Mouse (Mus musculus) stomach, embryonic 16.5 days (tissue): Measurements from ENCODE around the gene Tgfbi. TPM values are rescaled to one million over a fixed set of nuclear protein-coding genes. Genes with fewer than 3 reads are reported as not detected.

ENCODE experiments used
- ATAC-seq: fragments of 200-750 bp; cut with Nextera tagmentation; 2 replicates; pipeline ENCODE4 v1.8.0; 2017; ENCODE audit warnings: moderate number of reproducible peaks, moderate TSS enrichment; ENCODE audit not compliant: insufficient read depth, low FRiP score
- H3K27ac ChIP-seq: fragments of 300-500 bp; sonication (generic); 2 replicates; pipeline ENCODE4 v1.5.1; 2014; ENCODE audit warnings: low read length
- H3K27me3 ChIP-seq: fragments of 300-500 bp; sonication (generic); 2 replicates; pipeline ENCODE4 v1.6.1; 2014; ENCODE audit warnings: low read length, control low read depth, mixed read lengths; ENCODE audit not compliant: control insufficient read depth, insufficient read depth
- H3K36me3 ChIP-seq: fragments of 300-500 bp; sonication (generic); 2 replicates; pipeline ENCODE4 v1.6.1; 2014; ENCODE audit warnings: low read length; ENCODE audit not compliant: control insufficient read depth, insufficient read depth
- H3K4me1 ChIP-seq: fragments of 300-500 bp; sonication (generic); 2 replicates; pipeline ENCODE4 v1.6.1; 2014; ENCODE audit warnings: low read length, control low read depth, mixed read lengths; ENCODE audit not compliant: control insufficient read depth, insufficient read depth
- H3K4me2 ChIP-seq: fragments of 300-500 bp; sonication (generic); 2 replicates; pipeline ENCODE4 v1.6.1; 2014; ENCODE audit warnings: low read depth, low read length, mixed read lengths
- H3K4me3 ChIP-seq: fragments of 300-500 bp; sonication (generic); replicated peaks from 2 replicates; pipeline ENCODE4 v1.5.1; 2014; ENCODE audit warnings: mild to moderate bottlenecking, low read length
- H3K9ac ChIP-seq: fragments of 300-500 bp; sonication (generic); 2 replicates; pipeline ENCODE4 v1.6.1; 2014; ENCODE audit warnings: low read length
- H3K9me3 ChIP-seq: fragments of 300-500 bp; sonication (generic); replicated peaks from 2 replicates; pipeline ENCODE4 v1.6.1; 2016; ENCODE audit warnings: low read length, control low read depth; ENCODE audit not compliant: control insufficient read depth
- WGBS: fragments of 180-500 bp; shearing (Covaris S2); extraction: QIAGEN DNeasy Blood & Tissue Kit; methylation state at CpG from one replicate; pipeline ENCODE4 v1.1.7; 2014; 5-methylcytosine and 5-hydroxymethylcytosine counted together
- polyA plus RNA-seq: library from polyadenylated mRNA; unstranded; fragments of >200 nt; fragmentation: Nextera tagmentation; extraction: Ambion mirVana; gene quantifications from 2 replicates; pipeline ENCODE4 v1.2.1, GENCODE M21; 2015

Gene Tgfbi
- polyA plus RNA-seq, 1 experiment from 2014 or later, result 180 TPM

- H3K27me3 ChIP-seq, result 0 out of 2 replicates have a peak, but pooled peaks cover under 1% of the 10 kb centered on the region
- WGBS, result 64% methylated on average over 9 of the region's 9 CpGs
- no peaks in the 10 kb centered on the region for H3K9me3 ChIP-seq
- H3K9ac ChIP-seq, result no peak overlapping the region
- H3K36me3 ChIP-seq, result no peaks in the 10 kb centered on the region
- 0 out of 2 replicates have a peak, but pooled peaks have one; percentile 26 for ATAC-seq
- H3K4me3 ChIP-seq, result no peak overlapping the region
- H3K4me2 ChIP-seq, result no peak overlapping the region
- peaks cover 45% of the 10 kb centered on the region for H3K4me1 ChIP-seq
- H3K27ac ChIP-seq, result no peak overlapping the region
Measured at GRCm38 (mm10) chr13:56615864-56616263, 6.5 kb downstream of the Tgfbi start.

GRCm38 (mm10) chr13:56616386-56616785 is 7.1 kb downstream of the Tgfbi start:
- H3K36me3 ChIP-seq, result no peaks in the 10 kb centered on the region
- WGBS, result 26% methylated on average over 7 of the region's 7 CpGs
- H3K27me3 ChIP-seq, result no peaks in the 10 kb centered on the region
- no peak overlapping the region for H3K27ac ChIP-seq
- no peak overlapping the region for H3K4me3 ChIP-seq
- no peak overlapping the region for H3K4me2 ChIP-seq
- no peak overlapping the region for H3K9ac ChIP-seq
- no peak for ATAC-seq
- H3K4me1 ChIP-seq, result peaks cover 40% of the 10 kb centered on the region
- no peaks in the 10 kb centered on the region for H3K9me3 ChIP-seq

- no peak for ATAC-seq
- no peaks in the 10 kb centered on the region for H3K36me3 ChIP-seq
- H3K4me1 ChIP-seq, result peaks cover 40% of the 10 kb centered on the region
- H3K27ac ChIP-seq, result no peak overlapping the region
- 95% methylated on average over 2 of the region's 2 CpGs for WGBS
- no peaks in the 10 kb centered on the region for H3K9me3 ChIP-seq
- H3K9ac ChIP-seq, result no peak overlapping the region
- H3K27me3 ChIP-seq, result no peaks in the 10 kb centered on the region
- no peak overlapping the region for H3K4me2 ChIP-seq
- H3K4me3 ChIP-seq, result no peak overlapping the region
Measured at GRCm38 (mm10) chr13:56617197-56617596, 7.9 kb downstream of the Tgfbi start.

GRCm38 (mm10) chr13:56622201-56622757 is 13.0 kb downstream of the Tgfbi start:
- Histone ChIP-seq H3K36me3 (peaks cover 6% of the 10 kb centered on the region; the same call in 1 of the 2 replicates), H3K9me3 (no peaks in the 10 kb centered on the region), H3K27me3 (no peaks in the 10 kb centered on the region), H3K27ac (no peak overlapping the region), H3K9ac (peak overlapping the region; percentile 29; the same call in 1 of the 2 replicates), H3K4me1 (peaks cover 16% of the 10 kb centered on the region), H3K4me2 (no peak overlapping the region), H3K4me3 (no peak overlapping the region)
- whole genome bisulfite sequencing, result 36% methylated on average over 8 of the region's 8 CpGs
- peak; percentile 67; the same call in 1 of the 2 replicates for ATAC-seq

GRCm38 (mm10) chr13:56626524-56626923 is 17.2 kb downstream of the Tgfbi start:
- 71% methylated on average over 6 of the region's 6 CpGs for WGBS
- Histone ChIP-seq H3K27me3 (no peaks in the 10 kb centered on the region), H3K4me1 (peaks cover 25% of the 10 kb centered on the region), H3K27ac (no peak overlapping the region), H3K4me2 (no peak overlapping the region), H3K9ac (no peak overlapping the region), H3K9me3 (no peaks in the 10 kb centered on the region), H3K4me3 (no peak overlapping the region), H3K36me3 (peaks cover 6% of the 10 kb centered on the region; the same call in 1 of the 2 replicates)
- no peak for ATAC-seq

GRCm38 (mm10) chr13:56630081-56630480 is 20.8 kb downstream of the Tgfbi start:
- ATAC-seq, result no peak
- Histone ChIP-seq H3K4me3 (no peak overlapping the region), H3K9ac (no peak overlapping the region), H3K4me1 (peaks cover 33% of the 10 kb centered on the region), H3K27me3 (no peaks in the 10 kb centered on the region), H3K27ac (peak overlapping the region; percentile 39; the same call in 1 of the 2 replicates), H3K4me2 (no peak overlapping the region), H3K36me3 (peaks cover 6% of the 10 kb centered on the region; the same call in 1 of the 2 replicates), H3K9me3 (no peaks in the 10 kb centered on the region)
- WGBS, result 89% methylated on average over 4 of the region's 4 CpGs

- Histone ChIP-seq H3K4me2 (no peak overlapping the region), H3K4me1 (peaks cover 38% of the 10 kb centered on the region), H3K9me3 (no peaks in the 10 kb centered on the region), H3K9ac (no peak overlapping the region), H3K4me3 (no peak overlapping the region), H3K36me3 (peaks cover 6% of the 10 kb centered on the region; the same call in 1 of the 2 replicates), H3K27me3 (no peaks in the 10 kb centered on the region), H3K27ac (peak overlapping the region; percentile 39; the same call in 1 of the 2 replicates)
- 25% methylated on average over 6 of the region's 6 CpGs for WGBS
- ATAC-seq, result peak; percentile 3; the same call in 1 of the 2 replicates
Measured at GRCm38 (mm10) chr13:56630552-56630951, 21.2 kb downstream of the Tgfbi start.

GRCm38 (mm10) chr13:56631332-56631731 is 22.0 kb downstream of the Tgfbi start:
- Histone ChIP-seq H3K9me3 (no peaks in the 10 kb centered on the region), H3K4me3 (no peak overlapping the region), H3K36me3 (peaks cover 3% of the 10 kb centered on the region; the same call in 1 of the 2 replicates), H3K4me2 (no peak overlapping the region), H3K27me3 (no peaks in the 10 kb centered on the region), H3K27ac (peak overlapping the region; percentile 35; the same call in 1 of the 2 replicates), H3K4me1 (peaks cover 45% of the 10 kb centered on the region), H3K9ac (no peak overlapping the region)
- no peak for ATAC-seq
- WGBS, result 49% methylated on average over 7 of the region's 7 CpGs

GRCm38 (mm10) chr13:56634139-56634615 is 24.9 kb downstream of the Tgfbi start:
- Histone ChIP-seq H3K27me3 (no peaks in the 10 kb centered on the region), H3K4me3 (no peak overlapping the region), H3K4me1 (peaks cover 41% of the 10 kb centered on the region), H3K36me3 (no peaks in the 10 kb centered on the region), H3K4me2 (peak overlapping the region; percentile 3; the same call in 1 of the 2 replicates), H3K9ac (0 out of 2 replicates have a peak overlapping the region, but pooled peaks have one; percentile 2), H3K9me3 (no peaks in the 10 kb centered on the region), H3K27ac (peak overlapping the region; percentile 92)
- peak; percentile 28; the same call in 1 of the 2 replicates for ATAC-seq
- WGBS, result 13% methylated on average over 7 of the region's 7 CpGs
